Mouse (Mus musculus): ENCODE measurements around the gene Slc46a1.

GRCm38 (mm10) chr11:78428309-78428708, 37.2 kb upstream of the Slc46a1 start:
- TF ChIP-seq ZKSCAN1 (IDR thresholded peaks at IDR 0.05; ENCODE audit: borderline replicate concordance, low read depth, low read length) = no peak
- peak in 1 of 2 experiments; percentile 18; a peak in 1 of 4 replicates for TF ChIP-seq CTCF (conservative IDR thresholded peaks at IDR 0.05 in 1 of 2, IDR thresholded peaks at IDR 0.05 in 1 of 2; ENCODE audit: low read depth in 2 of 2, low read length in 2 of 2)
- no peak for TF ChIP-seq EP300 (IDR thresholded peaks at IDR 0.05; ENCODE audit: low read length)
- TF ChIP-seq KAT2A (IDR thresholded peaks at IDR 0.05; ENCODE audit: insufficient replicate concordance, low read length) = no peak

Data from CH12.LX (cell line).